Mouse (Mus musculus) midbrain, embryonic 13.5 days (tissue): Measurements from ENCODE around the gene Mpv17l. TPM values are rescaled to one million over a fixed set of nuclear protein-coding genes. Genes with fewer than 3 reads are reported as not detected.
"Not testable (repeated sequence)": the region's sequence is repeated elsewhere in the genome, so short reads cannot be mapped to it uniquely, and the experiment has no call there.

Experiments used
- ATAC-seq: fragments of 200-750 bp; cut with Nextera tagmentation; 2 replicates; pipeline ENCODE4 v1.8.0; 2017; ENCODE audit warnings: mild to moderate bottlenecking, moderate TSS enrichment, moderate library complexity
- H3K27ac ChIP-seq: fragments of 300-500 bp; sonication (generic); 2 replicates; pipeline ENCODE4 v1.5.1; 2015; ENCODE audit warnings: inconsistent platforms, mild to moderate bottlenecking, moderate library complexity
- H3K27me3 ChIP-seq: fragments of 300-500 bp; sonication (generic); 2 replicates; pipeline ENCODE4 v1.6.1; 2015; ENCODE audit warnings: mild to moderate bottlenecking, inconsistent platforms
- H3K36me3 ChIP-seq: fragments of 300-500 bp; sonication (generic); 2 replicates; pipeline ENCODE4 v1.6.1; 2015; ENCODE audit warnings: mild to moderate bottlenecking, inconsistent platforms
- H3K4me1 ChIP-seq: fragments of 300-500 bp; sonication (generic); replicated peaks from 2 replicates; pipeline ENCODE4 v1.6.1; 2015; ENCODE audit warnings: inconsistent platforms
- H3K4me2 ChIP-seq: fragments of 300-500 bp; sonication (generic); replicated peaks from 2 replicates; pipeline ENCODE4 v1.6.1; 2015; ENCODE audit warnings: moderate library complexity, mild to moderate bottlenecking, inconsistent platforms
- H3K4me3 ChIP-seq: fragments of 300-500 bp; sonication (generic); replicated peaks from 2 replicates; pipeline ENCODE4 v1.5.1; 2015; ENCODE audit warnings: mild to moderate bottlenecking, inconsistent platforms
- H3K9ac ChIP-seq: fragments of 300-500 bp; sonication (generic); replicated peaks from 2 replicates; pipeline ENCODE4 v1.6.1; 2015; ENCODE audit warnings: mild to moderate bottlenecking, inconsistent platforms
- H3K9me3 ChIP-seq: fragments of 300-500 bp; sonication (generic); 2 replicates; pipeline ENCODE4 v1.6.1; 2016; ENCODE audit warnings: mild to moderate bottlenecking, inconsistent platforms
- WGBS: fragments of 180-500 bp; shearing (Covaris S2); methylation state at CpG from one replicate; pipeline ENCODE4 v1.1.7; 2015; 5-methylcytosine and 5-hydroxymethylcytosine counted together
- polyA plus RNA-seq: library from polyadenylated mRNA; unstranded; fragments of >200 nt; fragmentation: Nextera tagmentation; extraction: Ambion mirVana; gene quantifications from 2 replicates; pipeline ENCODE4 v1.2.1, GENCODE M21; 2015

The Mpv17l gene
- polyA plus RNA-seq: 9.3 and 11.7 TPM in 2 replicates

GRCm38 (mm10) chr16:13902888-13903483 lies at the start of gene Mpv17l, which contains the start of gene Pdxdc1:
TSS of gene Mpv17l (plus strand) at chr16:13903161.
TSS of gene Pdxdc1 (minus strand) at chr16:13903131.
- Histone ChIP-seq H3K9me3 (no peaks in the 10 kb centered on the region), H3K27ac (peak within 1 kb of the TSS; percentile 91), H3K36me3 (no peaks in the 10 kb centered on the region), H3K4me2 (peak within 1 kb of the TSS; percentile 73), H3K27me3 (no peaks in the 10 kb centered on the region), H3K4me1 (peaks cover 13% of the 10 kb centered on the region), H3K4me3 (peak within 1 kb of the TSS; percentile 92), H3K9ac (peak within 1 kb of the TSS; percentile 90)
- 0% methylated on average over 35 of the region's 57 CpGs for WGBS
- ATAC-seq: peak; percentile 97

GRCm38 (mm10) chr16:13853886-13854285 lies 49.1 kb upstream of the Mpv17l start:
- ATAC-seq: no peak
- no peaks in the 10 kb centered on the region for H3K27me3 ChIP-seq
- H3K9me3 ChIP-seq: no peaks in the 10 kb centered on the region
- no peak overlapping the region for H3K4me2 ChIP-seq
- 98% methylated on average over 4 of the region's 4 CpGs for WGBS
- H3K9ac ChIP-seq: no peak overlapping the region
- H3K36me3 ChIP-seq: peaks cover 44% of the 10 kb centered on the region
- no peak overlapping the region for H3K27ac ChIP-seq
- no peak overlapping the region for H3K4me3 ChIP-seq
- H3K4me1 ChIP-seq: no peaks in the 10 kb centered on the region

DNA sequence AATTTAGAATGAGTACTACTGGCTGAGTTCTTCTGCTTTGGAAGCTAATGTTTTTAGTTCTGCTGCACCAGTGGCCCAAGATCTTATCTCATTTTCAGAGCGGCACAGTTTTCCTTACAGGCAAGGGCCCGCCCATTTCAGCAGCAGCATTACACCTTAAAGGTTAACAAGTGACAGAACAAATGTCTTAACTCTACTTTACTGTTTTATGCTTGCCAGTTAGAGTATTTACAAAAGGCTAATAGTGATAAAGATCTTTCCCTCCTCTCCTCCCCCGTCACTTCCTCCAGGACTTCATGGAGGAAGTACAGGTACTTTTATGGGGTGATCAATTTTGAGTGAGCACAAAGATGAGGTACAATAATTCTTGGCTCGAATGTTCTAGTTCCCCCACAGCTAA lies 36.9 kb upstream of the Mpv17l start:
- H3K4me3 ChIP-seq: no peak overlapping the region
- peaks cover 20% of the 10 kb centered on the region; the same call in 1 of the 2 replicates for H3K36me3 ChIP-seq
- no peak overlapping the region for H3K9ac ChIP-seq
- H3K27me3 ChIP-seq: no peaks in the 10 kb centered on the region
- no peak overlapping the region for H3K27ac ChIP-seq
- H3K4me1 ChIP-seq: no peaks in the 10 kb centered on the region
- H3K9me3 ChIP-seq: no peaks in the 10 kb centered on the region
- 85% methylated on average over 4 of the region's 4 CpGs for WGBS
- no peak overlapping the region for H3K4me2 ChIP-seq
- ATAC-seq: no peak

DNA sequence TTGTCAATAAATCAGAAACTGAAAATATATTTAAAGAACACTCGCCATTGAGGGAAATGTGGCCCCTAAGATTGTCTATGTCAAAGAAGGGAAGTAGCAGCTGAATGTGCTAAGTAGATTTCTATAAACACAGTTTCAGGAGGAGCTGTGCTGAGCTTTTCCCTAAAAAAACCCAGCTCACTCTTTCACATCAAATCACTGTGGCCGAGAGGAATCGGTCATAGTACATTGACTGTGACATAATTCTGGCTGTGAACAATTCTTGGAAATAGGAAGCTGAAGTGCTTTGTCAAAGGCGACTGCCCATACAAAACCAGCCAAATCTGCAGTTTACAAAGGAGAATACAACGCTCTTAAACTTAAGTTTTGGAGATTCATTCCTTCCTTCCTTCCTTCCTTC lies 36.3 kb upstream of the Mpv17l start:
- no peak overlapping the region for H3K4me2 ChIP-seq
- no peak for ATAC-seq
- no peak overlapping the region for H3K27ac ChIP-seq
- peaks cover 20% of the 10 kb centered on the region; the same call in 1 of the 2 replicates for H3K36me3 ChIP-seq
- no peaks in the 10 kb centered on the region for H3K27me3 ChIP-seq
- H3K9me3 ChIP-seq: no peaks in the 10 kb centered on the region
- 89% methylated on average over 5 of the region's 5 CpGs for WGBS
- H3K4me3 ChIP-seq: no peak overlapping the region
- no peak overlapping the region for H3K9ac ChIP-seq
- no peaks in the 10 kb centered on the region for H3K4me1 ChIP-seq

GRCm38 (mm10) chr16:13867406-13867805 lies 35.6 kb upstream of the Mpv17l start:
- not testable (repeated sequence) for H3K4me1 ChIP-seq, H3K9me3 ChIP-seq, H3K27me3 ChIP-seq, H3K27ac ChIP-seq, H3K4me3 ChIP-seq, H3K9ac ChIP-seq
- ATAC-seq: peak; percentile 83
- H3K4me2 ChIP-seq: peak overlapping the region; percentile 52
- 16% methylated on average over 5 of the region's 5 CpGs for WGBS
- H3K36me3 ChIP-seq: peaks cover 22% of the 10 kb centered on the region; the same call in 1 of the 2 replicates

GRCm38 (mm10) chr16:13867910-13868514 lies 34.9 kb upstream of the Mpv17l start:
- Histone ChIP-seq H3K36me3 (peaks cover 17% of the 10 kb centered on the region; the same call in 1 of the 2 replicates), H3K4me3 (peak overlapping the region; percentile 33), H3K9me3 (no peaks in the 10 kb centered on the region), H3K9ac (peak overlapping the region; percentile 61), H3K27ac (no peak overlapping the region), H3K27me3 (no peaks in the 10 kb centered on the region), H3K4me1 (no peaks in the 10 kb centered on the region), H3K4me2 (peak overlapping the region; percentile 52)
- ATAC-seq: peak; percentile 86
- WGBS: 3% methylated on average over 42 of the region's 42 CpGs

- Histone ChIP-seq H3K4me2 (no peak overlapping the region), H3K4me3 (no peak overlapping the region), H3K36me3 (peaks cover 38% of the 10 kb centered on the region), H3K27ac (no peak overlapping the region), H3K27me3 (no peaks in the 10 kb centered on the region), H3K9me3 (no peaks in the 10 kb centered on the region), H3K9ac (no peak overlapping the region), H3K4me1 (no peaks in the 10 kb centered on the region)
- no peak for ATAC-seq
- WGBS: 95% methylated on average over 4 of the region's 4 CpGs
Observed at GRCm38 (mm10) chr16:13875483-13875882, 27.5 kb upstream of the Mpv17l start.

GRCm38 (mm10) chr16:13883094-13883774 lies 19.7 kb upstream of the Mpv17l start:
- Histone ChIP-seq H3K36me3 (peaks cover 10% of the 10 kb centered on the region; the same call in 1 of the 2 replicates), H3K4me1 (no peaks in the 10 kb centered on the region), H3K27ac (no peak overlapping the region), H3K9ac (no peak overlapping the region), H3K27me3 (no peaks in the 10 kb centered on the region), H3K9me3 (no peaks in the 10 kb centered on the region), H3K4me3 (no peak overlapping the region), H3K4me2 (no peak overlapping the region)
- ATAC-seq: no peak
- WGBS: 81% methylated on average over 3 of the region's 3 CpGs

DNA sequence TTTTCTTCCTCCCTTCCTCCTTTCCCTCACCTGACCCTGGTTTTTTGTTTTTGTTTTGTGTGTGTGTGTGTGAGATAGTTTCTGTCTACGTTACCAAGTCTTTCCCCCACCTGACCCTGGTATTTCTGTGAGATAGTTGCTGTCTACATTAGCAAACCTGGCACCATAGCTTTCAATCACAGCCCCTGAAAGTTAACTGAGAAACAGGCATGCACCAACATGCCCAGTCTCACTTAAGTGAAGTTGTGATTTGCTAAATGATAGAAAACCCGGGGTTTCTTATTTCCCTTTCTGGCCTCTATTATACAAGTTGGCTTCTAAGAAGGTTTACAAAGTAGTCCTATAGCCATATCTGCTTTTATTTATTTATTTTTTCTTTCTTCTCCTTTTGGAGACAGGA lies 12.5 kb upstream of the Mpv17l start:
- no peaks in the 10 kb centered on the region for H3K36me3 ChIP-seq
- no peak for ATAC-seq
- WGBS: 92% methylated on average over 2 of the region's 2 CpGs

GRCm38 (mm10) chr16:13892850-13893249 lies 10.1 kb upstream of the Mpv17l start:
- H3K9me3 ChIP-seq: no peaks in the 10 kb centered on the region
- no peak overlapping the region for H3K27ac ChIP-seq
- no peak overlapping the region for H3K4me2 ChIP-seq
- no peak overlapping the region for H3K9ac ChIP-seq
- H3K36me3 ChIP-seq: no peaks in the 10 kb centered on the region
- no peak for ATAC-seq
- H3K4me3 ChIP-seq: no peak overlapping the region
- H3K4me1 ChIP-seq: no peaks in the 10 kb centered on the region
- no peaks in the 10 kb centered on the region for H3K27me3 ChIP-seq

More for the DNA sequence above, 12.5 kb upstream of the Mpv17l start:
- H3K4me2 ChIP-seq: no peak overlapping the region
- H3K9ac ChIP-seq: no peak overlapping the region
- no peaks in the 10 kb centered on the region for H3K9me3 ChIP-seq
- H3K4me3 ChIP-seq: no peak overlapping the region
- H3K27ac ChIP-seq: no peak overlapping the region
- H3K4me1 ChIP-seq: no peaks in the 10 kb centered on the region
- H3K27me3 ChIP-seq: no peaks in the 10 kb centered on the region

DNA sequence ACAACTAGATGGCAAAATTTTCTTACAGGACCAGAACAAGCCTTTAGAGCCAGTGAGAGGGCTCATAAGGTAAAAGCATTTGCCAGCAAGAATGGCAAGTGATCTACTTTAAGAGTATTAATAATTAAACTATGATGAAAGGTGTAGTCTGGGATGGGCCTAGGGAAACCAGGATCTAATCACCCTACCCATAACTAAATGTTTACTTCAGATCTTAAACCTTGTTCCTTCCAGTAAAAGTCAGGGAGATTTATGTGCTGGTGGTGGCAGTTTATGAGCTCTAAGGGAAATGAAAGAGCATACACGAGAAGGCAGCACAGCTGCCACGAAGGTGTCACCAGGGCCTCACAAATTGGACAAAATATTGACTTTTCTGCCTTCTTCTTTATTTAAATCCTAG lies 8.9 kb upstream of the Mpv17l start:
- no peak overlapping the region for H3K4me3 ChIP-seq
- no peak overlapping the region for H3K4me2 ChIP-seq
- 95% methylated on average over 2 of the region's 2 CpGs for WGBS
- H3K9me3 ChIP-seq: no peaks in the 10 kb centered on the region
- no peak for ATAC-seq
- no peak overlapping the region for H3K27ac ChIP-seq
- H3K9ac ChIP-seq: no peak overlapping the region
- no peaks in the 10 kb centered on the region for H3K36me3 ChIP-seq
- H3K4me1 ChIP-seq: no peaks in the 10 kb centered on the region
- no peaks in the 10 kb centered on the region for H3K27me3 ChIP-seq

DNA sequence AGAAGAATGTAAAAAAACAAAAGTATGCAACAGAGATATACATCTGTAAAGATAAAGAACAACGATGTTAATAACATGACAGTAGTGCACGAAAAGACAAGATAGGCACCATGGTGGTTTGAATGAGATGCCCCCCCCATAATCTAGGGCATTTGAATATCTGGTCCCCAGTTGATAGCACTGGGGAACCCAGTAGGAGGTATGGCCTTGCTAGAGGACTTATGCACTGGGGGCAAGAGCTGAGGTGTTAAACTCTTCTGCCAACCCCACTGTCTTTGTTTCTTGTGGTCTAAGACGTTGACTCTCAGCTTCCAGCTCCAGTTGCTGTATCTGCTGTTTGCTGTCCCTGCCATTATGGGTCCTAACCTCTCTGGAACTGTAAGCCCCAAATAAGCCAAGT lies 7.2 kb upstream of the Mpv17l start:
- Histone ChIP-seq H3K9me3 (no peaks in the 10 kb centered on the region), H3K9ac (no peak overlapping the region), H3K27ac (no peak overlapping the region), H3K27me3 (no peaks in the 10 kb centered on the region), H3K4me3 (no peak overlapping the region), H3K36me3 (no peaks in the 10 kb centered on the region), H3K4me1 (no peaks in the 10 kb centered on the region), H3K4me2 (no peak overlapping the region)
- 98% methylated on average over 3 of the region's 3 CpGs for WGBS
- no peak for ATAC-seq
